Mouse (Mus musculus) c-Kit-positive CD71-negative TER-119-negative erythroid progenitor cells, embryonic 14.5 days (primary cell): ENCODE data around the gene Pf4.

Source experiments
- DNase-seq: peaks from one replicate; pipeline ENCODE4 v3.0.0-alpha.2; 2013; ENCODE audit warnings: low read depth

Gene Pf4

DNA sequence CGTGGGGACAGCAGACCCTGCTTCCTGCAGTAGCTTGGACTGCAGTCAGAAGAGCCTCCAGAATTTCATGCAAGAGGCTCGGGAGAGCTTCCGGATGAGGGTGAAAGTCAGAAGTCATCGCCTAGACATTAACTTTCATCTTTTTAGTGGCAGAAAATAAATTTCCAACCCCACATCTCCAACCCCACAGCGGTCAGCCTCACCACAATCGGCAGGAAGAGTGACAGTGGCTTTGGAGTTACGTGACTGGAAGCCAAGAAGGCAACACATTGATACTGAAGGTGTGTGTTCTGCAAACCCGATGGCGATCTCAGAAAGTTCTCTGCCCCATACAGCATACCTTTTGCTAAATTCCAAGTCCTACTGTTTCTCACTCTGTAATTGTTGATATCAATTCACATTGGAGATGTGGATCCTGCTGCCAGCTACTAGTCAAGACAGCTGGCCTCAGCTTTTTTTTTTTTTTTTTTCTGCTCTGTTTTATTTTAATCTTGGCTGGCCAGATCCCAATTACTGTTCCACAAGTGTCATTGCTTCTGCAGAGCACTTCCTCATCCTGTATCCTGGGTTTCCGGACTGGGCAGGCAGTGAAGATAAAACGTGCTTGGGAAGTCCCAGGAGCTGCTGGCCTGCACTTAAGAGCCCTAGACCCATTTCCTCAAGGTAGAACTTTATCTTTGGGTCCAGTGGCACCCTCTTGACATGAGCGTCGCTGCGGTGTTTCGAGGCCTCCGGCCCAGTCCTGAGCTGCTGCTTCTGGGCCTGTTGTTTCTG lies at the start of gene Pf4:
Gene Pf4, plus strand, starts transcription at position 556 of the 774 bp plus-strand sequence.
- no peak for DNase-seq

DNA sequence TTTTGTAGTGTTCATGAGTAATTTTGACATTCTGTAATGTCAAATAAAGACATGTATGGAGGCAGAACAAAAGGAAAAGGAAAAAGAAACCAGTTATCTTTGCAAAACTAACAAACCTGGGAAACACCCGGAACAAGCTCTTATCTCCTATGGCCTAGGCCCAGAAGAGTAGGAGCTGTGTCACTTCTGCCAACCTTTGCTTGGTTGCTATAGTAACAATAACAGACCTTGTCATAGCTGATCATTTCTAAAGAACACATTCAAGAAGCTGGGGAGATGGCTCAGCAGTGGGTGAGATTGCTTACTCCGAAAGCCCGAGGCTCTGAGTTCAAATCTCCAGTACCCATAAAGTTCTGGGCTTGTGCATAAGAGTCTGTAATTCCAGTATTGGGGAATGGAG lies 49.6 kb upstream of the Pf4 start:
- no peak for DNase-seq

GRCm38 (mm10) chr5:90728254-90728653 lies 44.0 kb upstream of the Pf4 start:
- no peak for DNase-seq

GRCm38 (mm10) chr5:90731480-90731879 lies 40.8 kb upstream of the Pf4 start:
- no peak for DNase-seq

GRCm38 (mm10) chr5:90742029-90742428 lies 30.2 kb upstream of the Pf4 start:
- peak; percentile 71 for DNase-seq

DNA sequence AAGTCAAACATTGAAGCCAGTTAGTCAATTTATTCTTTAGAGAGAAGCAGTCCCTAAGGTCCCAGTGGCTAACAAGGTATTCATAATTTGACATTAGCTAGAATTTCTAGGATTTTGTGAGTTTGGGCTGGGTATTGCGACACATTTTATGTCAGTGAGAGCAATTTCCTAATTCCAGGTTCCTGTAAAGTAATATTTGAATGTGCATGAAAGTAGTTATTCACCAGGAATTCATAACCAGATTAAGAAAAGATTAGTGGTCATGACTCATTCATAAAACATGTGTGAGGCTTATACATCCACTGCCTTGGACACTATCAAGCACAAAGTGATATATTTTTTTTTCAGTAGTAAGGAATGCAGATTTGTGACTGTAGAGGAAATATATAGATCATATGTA lies 18.3 kb upstream of the Pf4 start:
- DNase-seq = no peak

GRCm38 (mm10) chr5:90758020-90758605 lies 14.1 kb upstream of the Pf4 start:
- DNase-seq = no peak

- DNase-seq = no peak
Measured at GRCm38 (mm10) chr5:90759077-90760065, 12.9 kb upstream of the Pf4 start, which contains the start of gene Cxcl5. Cxcl5 (plus strand) TSS chr5:90759360.

GRCm38 (mm10) chr5:90760303-90760702 lies 11.9 kb upstream of the Pf4 start:
- no peak for DNase-seq

- DNase-seq = no peak
Measured at GRCm38 (mm10) chr5:90760844-90761243, 11.4 kb upstream of the Pf4 start.

GRCm38 (mm10) chr5:90761834-90762233 lies 10.4 kb upstream of the Pf4 start:
- DNase-seq = no peak

- DNase-seq = no peak
Measured at GRCm38 (mm10) chr5:90763912-90764665, 8.1 kb upstream of the Pf4 start.

- DNase-seq = no peak
Measured at GRCm38 (mm10) chr5:90765821-90766606, 6.2 kb upstream of the Pf4 start.

DNA sequence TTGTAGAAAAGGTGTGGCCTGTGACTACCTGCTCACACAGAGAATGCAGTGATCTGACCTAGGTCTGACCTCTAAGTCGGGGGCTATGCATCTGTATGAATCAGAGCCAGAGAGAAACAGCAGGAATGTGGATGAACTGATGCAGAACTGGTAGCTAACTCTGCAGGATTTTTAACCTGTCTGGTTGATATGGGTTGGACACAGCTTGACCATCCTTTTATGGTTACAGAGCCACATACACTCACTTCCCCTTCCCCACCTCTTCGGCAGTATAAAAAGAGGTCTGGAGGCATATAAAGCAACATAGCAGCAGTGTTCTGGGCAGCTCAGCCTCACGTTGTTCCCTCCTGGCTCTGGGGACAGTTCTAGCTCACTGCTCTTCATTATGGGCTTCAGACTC lies 4.0 kb upstream of the Pf4 start, which contains the start of gene Ppbp:
Gene Ppbp, plus strand, starts transcription at position 301 of the 400 bp plus-strand sequence.
- DNase-seq = no peak

DNA sequence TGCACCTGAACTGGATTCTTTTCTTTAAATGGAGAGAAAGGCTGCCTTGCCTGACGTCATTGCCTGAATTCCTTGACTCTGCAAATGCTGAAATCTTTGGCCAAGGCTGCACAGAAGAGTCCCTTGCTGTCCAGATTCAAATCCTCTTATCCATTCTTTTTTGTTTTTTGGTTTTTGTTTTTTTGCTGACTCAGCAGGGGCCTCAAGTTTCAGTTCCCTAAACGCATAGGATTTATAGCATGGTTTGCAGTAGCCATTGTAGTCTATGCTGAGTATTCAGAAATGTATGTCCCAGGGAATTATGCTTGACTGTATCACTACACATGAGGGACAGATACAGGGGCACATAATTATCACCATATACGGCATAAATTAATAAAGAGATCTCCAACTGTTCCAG lies 866 bp upstream of the Pf4 start:
- DNase-seq = no peak

DNA sequence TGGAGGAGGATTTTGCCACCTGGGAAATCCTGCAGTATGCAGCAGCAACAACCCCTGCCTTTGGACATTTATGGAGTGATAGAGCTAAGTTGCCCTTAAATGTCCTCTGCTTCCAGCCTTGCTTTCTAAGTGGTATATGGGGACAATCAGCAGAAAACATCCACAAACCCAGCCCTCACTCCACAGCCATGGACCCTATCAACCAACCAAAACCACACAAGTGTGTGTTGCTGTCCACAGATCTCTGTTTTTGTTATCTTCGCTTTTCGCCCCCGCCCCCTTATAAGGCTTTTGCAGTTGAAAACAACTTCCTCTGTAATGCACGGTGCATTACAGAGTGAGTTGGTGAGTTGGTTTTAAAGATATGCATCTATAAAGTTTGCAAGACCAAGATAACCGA lies 3.3 kb downstream of the Pf4 start:
- DNase-seq = no peak

- no peak for DNase-seq
Measured at GRCm38 (mm10) chr5:90777621-90778020, 5.4 kb downstream of the Pf4 start.

GRCm38 (mm10) chr5:90778856-90779255 lies 6.6 kb downstream of the Pf4 start:
- DNase-seq = no peak

DNA sequence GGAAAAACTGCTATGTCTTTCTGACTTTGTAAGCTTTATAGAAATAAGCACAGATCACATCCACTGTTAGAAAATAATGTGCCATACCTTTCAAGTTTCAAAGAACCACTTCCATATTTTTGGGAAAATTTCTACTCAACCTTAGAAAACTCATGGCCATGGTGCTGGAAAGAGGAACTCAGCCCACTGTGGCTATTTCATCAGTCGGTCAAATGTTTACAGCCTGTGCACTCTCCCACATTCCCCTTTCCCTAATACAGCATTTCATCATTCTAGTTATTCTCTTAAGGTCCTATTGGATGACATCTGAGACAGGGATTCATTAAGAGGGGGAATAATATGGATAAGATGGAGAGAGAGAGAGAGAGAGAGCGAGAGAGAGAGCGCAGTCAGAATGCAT lies 11.5 kb downstream of the Pf4 start:
- DNase-seq = no peak

DNA sequence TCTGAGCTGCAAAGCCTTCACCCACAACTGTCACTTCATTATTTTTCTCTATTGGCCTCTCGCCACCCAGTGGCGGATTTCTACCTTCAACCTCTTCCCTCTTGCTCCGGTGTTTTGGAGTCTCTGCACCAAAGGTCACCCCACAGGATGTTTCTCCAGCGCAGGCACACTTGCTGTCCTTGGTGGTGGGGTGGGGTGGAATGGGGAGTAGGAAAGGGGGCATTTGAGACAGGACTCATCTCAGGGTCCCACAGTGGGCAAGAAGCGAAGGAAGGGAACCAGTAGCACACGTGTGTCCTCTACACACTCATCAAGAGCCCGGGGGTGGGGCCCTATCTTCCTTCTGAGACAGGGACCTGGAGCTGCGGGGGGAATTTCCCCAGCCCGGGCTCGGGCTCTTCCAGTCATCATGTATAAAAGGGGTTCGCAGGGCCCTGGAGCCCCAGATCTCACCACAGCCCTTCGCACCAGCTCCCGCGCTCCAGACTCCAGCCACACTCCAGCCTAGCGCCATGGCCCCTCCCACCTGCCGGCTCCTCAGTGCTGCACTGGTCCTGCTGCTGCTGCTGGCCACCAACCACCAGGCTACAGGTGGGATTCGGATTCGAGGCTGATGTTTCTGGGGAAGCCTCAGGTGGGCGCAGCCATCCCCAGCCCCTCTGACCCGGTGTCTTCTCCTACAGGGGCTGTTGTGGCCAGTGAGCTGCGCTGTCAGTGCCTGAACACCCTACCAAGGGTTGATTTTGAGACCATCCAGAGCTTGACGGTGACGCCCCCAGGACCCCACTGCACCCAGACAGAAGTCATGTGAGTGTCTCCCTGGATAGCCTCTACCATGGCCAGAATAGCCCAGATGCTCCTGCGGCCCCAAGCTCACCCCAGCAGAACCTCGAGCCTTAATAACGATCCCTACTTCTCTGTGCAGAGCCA lies 13.7 kb downstream of the Pf4 start, which contains the start of gene Cxcl3:
Gene Cxcl3, plus strand, starts transcription at position 445 of the 930 bp plus-strand sequence.
- DNase-seq = no peak
